Mouse (Mus musculus) heart, adult 2 months (tissue): ENCODE data around the gene Smurf1.

ENCODE experiments used
- CTCF ChIP-seq: fragments of 200-600 bp; IDR thresholded peaks from 2 replicates; pipeline ENCODE4 v1.8.1; 2022; ENCODE audit warnings: antibody characterized with exemption, mild to moderate bottlenecking, moderate library complexity
- EP300 ChIP-seq: fragments of 200-500 bp; IDR thresholded peaks from 2 replicates; pipeline ENCODE4 v1.6.1; 2011; ENCODE audit warnings: low read depth, low read length, control low read depth; ENCODE audit not compliant: insufficient read depth
- POLR2A ChIP-seq: fragments of 200-500 bp; IDR thresholded peaks from 2 replicates; pipeline ENCODE4 v1.6.1; 2011; ENCODE audit warnings: mild to moderate bottlenecking, low read depth, low read length, control low read depth; ENCODE audit not compliant: insufficient read depth

- peak; percentile 41 for TF ChIP-seq CTCF
- no peak for TF ChIP-seq POLR2A
- TF ChIP-seq EP300 = no peak
Measured at GRCm38 (mm10) chr5:144853931-144854330, 111.7 kb downstream of the Smurf1 start.
